Mouse (Mus musculus): Measurements from ENCODE around the gene Nmrk2. TPM values are rescaled to one million over a fixed set of nuclear protein-coding genes. Genes with fewer than 3 reads are reported as not detected.

The Nmrk2 gene
- polyA plus RNA-seq, 1 experiment from 2014 or later, result not detected

DNA sequence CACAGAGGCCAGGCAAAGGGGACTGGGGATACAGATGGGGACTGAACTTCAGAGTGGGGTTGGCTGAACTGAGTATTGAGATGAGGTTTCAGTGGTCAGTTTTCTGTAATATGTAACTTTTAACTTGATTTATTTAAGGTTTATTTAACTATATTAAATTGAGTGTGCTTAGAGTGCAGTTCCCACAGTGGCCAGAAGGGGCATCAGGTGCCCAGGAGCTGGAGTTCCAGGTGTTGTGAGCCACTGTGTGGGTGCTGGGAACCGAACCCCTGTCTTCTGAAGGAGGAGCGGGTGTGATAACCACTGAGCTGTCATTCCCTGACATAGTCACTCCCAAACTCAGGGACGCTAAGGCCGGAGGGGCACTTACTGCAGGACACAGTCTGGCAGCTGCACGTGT is 8.3 kb upstream of the Nmrk2 start:
- Histone ChIP-seq H3K27ac (replicated peaks) (no peak overlapping the region), H3K9ac (replicated peaks) (no peak overlapping the region), H3K4me2 (replicated peaks) (no peak overlapping the region), H3K27me3 (no peaks in the 10 kb centered on the region), H3K36me3 (peaks cover 81% of the 10 kb centered on the region), H3K9me3 (0 out of 2 replicates have a peak, but pooled peaks cover 5% of the 10 kb centered on the region), H3K4me3 (no peak overlapping the region; the same call in 1 of the 2 replicates), H3K4me1 (no peaks in the 10 kb centered on the region)
- 92% methylated on average over 5 of the region's 5 CpGs for WGBS
- no peak for ATAC-seq (ENCODE audit: low FRiP score, low read depth)

DNA sequence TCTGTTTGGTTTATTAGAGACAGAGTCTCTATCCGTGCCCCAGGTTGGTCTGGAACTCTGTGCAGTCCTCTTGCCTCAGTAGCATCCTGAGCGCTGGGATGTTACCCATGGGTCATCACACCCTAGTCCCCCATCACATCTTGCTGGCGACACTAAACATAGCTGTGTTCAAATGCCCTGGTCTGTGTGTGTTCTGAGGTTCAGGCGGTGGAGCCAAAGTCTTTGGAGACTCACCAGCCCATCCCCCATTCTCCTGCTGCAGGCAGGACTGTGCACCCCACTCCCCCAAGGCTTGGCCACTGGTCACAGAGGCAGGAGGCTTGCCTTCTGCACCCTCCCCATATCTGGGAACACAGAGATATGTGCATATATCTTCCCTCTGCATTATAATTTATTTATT is 2.3 kb upstream of the Nmrk2 start:
- H3K36me3 ChIP-seq, result peaks cover 22% of the 10 kb centered on the region
- H3K27me3 ChIP-seq, result peaks cover 16% of the 10 kb centered on the region; the same call in 1 of the 2 replicates
- 76% methylated on average over 4 of the region's 4 CpGs for WGBS
- H3K9me3 ChIP-seq, result no peaks in the 10 kb centered on the region
- H3K27ac ChIP-seq (replicated peaks), result no peak overlapping the region
- no peak overlapping the region for H3K4me2 ChIP-seq (replicated peaks)
- no peak overlapping the region; the same call in 1 of the 2 replicates for H3K9ac ChIP-seq (replicated peaks)
- H3K4me1 ChIP-seq, result no peaks in the 10 kb centered on the region
- no peak for ATAC-seq (ENCODE audit: low FRiP score, low read depth)
- H3K4me3 ChIP-seq, result no peak overlapping the region

DNA sequence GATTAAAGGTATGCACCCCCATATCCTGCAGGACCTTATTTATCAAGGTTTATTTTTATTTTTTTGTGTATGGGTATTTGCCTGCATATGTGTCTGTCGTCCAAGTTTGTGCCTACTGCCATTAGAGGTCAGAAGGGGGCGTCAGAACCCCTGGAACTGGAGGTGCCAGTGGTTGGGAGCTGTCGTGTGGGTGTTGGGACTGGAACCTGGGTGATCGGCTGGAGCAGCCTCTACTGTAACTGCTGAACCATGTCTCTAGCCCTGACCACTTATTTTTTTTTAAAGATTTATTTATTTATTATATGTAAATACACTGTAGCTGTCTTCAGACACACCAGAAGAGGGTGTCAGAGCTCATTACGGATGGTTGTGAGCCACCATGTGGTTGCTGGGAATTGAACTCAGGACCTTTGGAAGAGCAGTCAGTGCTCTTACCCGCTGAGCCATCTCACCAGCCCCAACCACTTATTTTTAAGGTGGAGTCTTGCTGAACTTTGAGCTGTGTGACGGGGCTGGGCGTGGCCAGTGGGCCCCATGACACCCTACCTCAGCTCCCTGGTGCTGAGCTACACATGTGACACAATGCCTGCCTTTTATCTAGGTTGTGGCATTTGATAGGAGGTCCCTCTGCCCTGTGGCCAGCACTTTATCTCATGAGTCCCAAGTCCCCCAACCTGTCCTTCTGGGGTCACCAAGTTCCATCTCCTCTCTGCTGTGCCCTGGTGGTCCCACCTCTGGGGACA is 1.3 kb upstream of the Nmrk2 start:
- H3K36me3 ChIP-seq, result peaks cover 14% of the 10 kb centered on the region
- no peaks in the 10 kb centered on the region for H3K4me1 ChIP-seq
- no peak overlapping the region for H3K27ac ChIP-seq (replicated peaks)
- H3K9ac ChIP-seq (replicated peaks), result no peak overlapping the region
- H3K27me3 ChIP-seq, result peaks cover 22% of the 10 kb centered on the region
- ATAC-seq (ENCODE audit: low FRiP score, low read depth), result no peak
- no peaks in the 10 kb centered on the region for H3K9me3 ChIP-seq
- H3K4me2 ChIP-seq (replicated peaks), result no peak overlapping the region
- H3K4me3 ChIP-seq, result no peak overlapping the region
- WGBS, result 70% methylated on average over 8 of the region's 8 CpGs

DNA sequence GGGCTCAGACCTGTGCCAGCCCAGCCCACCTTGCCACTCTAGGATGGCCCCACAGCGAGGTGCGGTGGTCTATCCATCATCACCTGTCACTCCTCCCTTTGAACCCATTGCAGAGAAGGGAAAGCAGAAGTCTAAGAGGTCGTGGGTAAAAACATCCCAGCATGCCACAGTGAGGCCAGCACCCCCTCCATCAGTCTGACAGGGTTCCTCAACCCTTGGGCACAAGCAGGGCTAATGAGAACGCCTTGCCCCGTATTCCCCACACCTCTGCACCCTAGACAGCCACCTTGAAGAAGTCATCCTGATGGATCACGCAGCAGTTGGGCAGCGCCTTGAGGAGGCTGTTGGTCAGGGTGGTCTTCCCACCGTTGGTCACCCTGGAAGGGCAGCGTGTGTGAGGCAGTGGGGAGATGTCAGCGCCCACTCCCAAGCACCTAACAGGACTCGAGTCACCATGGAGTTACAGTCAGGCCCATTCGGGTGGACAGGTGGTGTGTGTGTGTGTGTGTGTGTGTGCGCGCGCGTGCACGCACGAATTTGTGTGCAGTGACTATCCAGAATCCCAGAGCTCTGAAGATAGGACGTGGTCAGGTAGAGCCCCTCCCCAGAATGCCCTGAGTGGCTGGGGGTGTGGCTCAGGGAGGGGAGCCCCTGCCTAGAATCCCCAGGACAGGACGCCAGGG is 1.1 kb downstream of the Nmrk2 start:
- Histone ChIP-seq H3K9ac (replicated peaks) (no peak overlapping the region), H3K36me3 (no peaks in the 10 kb centered on the region), H3K9me3 (no peaks in the 10 kb centered on the region), H3K27ac (replicated peaks) (no peak overlapping the region), H3K4me1 (no peaks in the 10 kb centered on the region), H3K4me3 (no peak overlapping the region), H3K4me2 (replicated peaks) (no peak overlapping the region), H3K27me3 (peaks cover 42% of the 10 kb centered on the region)
- ATAC-seq (ENCODE audit: low FRiP score, low read depth), result no peak
- 82% methylated on average over 20 of the region's 20 CpGs for WGBS

DNA sequence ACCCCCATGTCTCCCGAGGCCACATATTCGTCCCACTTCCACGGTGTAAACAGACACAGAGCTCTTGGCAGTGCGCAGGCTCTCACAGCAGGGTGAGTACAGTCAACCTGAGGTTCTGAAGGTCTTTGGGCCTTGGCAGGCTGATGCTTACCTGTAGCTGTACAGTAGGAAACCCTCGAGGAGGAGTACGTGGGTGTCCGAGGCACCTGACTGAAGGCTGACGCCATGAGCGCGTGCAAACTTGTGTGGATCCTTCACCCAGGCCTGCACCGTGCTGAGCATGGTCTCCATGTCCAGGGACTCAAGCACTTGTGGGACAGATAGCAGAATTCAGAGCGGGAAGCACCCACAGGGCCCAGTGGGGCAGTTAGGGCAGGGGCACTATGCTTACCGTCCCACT is 1.7 kb downstream of the Nmrk2 start:
- H3K27ac ChIP-seq (replicated peaks), result no peak overlapping the region
- ATAC-seq (ENCODE audit: low FRiP score, low read depth), result no peak
- H3K9ac ChIP-seq (replicated peaks), result no peak overlapping the region
- 88% methylated on average over 13 of the region's 13 CpGs for WGBS
- H3K4me1 ChIP-seq, result no peaks in the 10 kb centered on the region
- no peaks in the 10 kb centered on the region for H3K9me3 ChIP-seq
- H3K4me3 ChIP-seq, result no peak overlapping the region
- H3K36me3 ChIP-seq, result no peaks in the 10 kb centered on the region
- peaks cover 48% of the 10 kb centered on the region for H3K27me3 ChIP-seq
- no peak overlapping the region for H3K4me2 ChIP-seq (replicated peaks)

DNA sequence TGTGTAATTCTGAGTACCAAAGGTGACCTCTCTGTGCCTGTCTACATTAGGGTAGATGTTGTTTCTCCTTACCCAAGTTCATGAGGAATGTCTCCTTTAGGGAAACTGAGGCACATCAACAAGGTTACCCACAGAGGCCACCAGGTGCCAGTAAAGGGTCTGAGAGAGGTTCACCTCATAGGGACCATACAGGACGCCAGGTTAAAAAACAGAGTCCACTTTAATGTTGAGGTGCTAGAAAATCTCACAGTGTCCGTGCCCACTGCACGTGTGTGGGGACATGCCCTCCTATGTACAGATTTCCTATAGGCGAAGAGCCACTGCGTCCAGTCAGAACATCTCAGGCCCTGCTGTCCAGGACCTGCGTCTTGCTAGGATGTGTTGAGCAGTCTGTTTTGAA is 2.9 kb downstream of the Nmrk2 start:
- Histone ChIP-seq H3K27ac (replicated peaks) (no peak overlapping the region), H3K4me1 (peaks cover 7% of the 10 kb centered on the region; the same call in 1 of the 2 replicates), H3K9me3 (no peaks in the 10 kb centered on the region), H3K9ac (replicated peaks) (no peak overlapping the region), H3K4me3 (no peak overlapping the region), H3K36me3 (no peaks in the 10 kb centered on the region), H3K4me2 (replicated peaks) (no peak overlapping the region), H3K27me3 (peaks cover 60% of the 10 kb centered on the region)
- 85% methylated on average over 6 of the region's 6 CpGs for WGBS
- no peak for ATAC-seq (ENCODE audit: low FRiP score, low read depth)

DNA sequence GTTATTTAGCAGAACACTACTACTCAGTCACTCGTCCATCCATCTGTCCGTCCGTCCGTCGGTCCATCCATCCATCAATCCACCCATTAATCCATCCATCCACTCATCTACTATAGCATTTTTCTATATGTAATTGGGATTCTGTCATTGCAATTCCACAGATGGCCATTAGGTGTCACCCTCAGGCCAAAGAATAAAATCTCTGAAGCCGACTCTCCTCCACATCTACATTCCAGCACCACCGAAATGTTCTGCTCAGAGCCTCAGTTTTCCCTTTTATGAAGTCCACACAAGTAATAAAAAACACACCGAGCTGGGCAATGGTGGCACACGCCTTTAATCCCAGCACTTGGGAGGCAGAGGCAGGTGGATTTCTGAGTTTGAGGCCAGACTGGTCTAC is 3.6 kb downstream of the Nmrk2 start:
- Histone ChIP-seq H3K9ac (replicated peaks) (no peak overlapping the region), H3K36me3 (no peaks in the 10 kb centered on the region), H3K4me1 (peaks cover 11% of the 10 kb centered on the region), H3K9me3 (no peaks in the 10 kb centered on the region), H3K4me3 (no peak overlapping the region), H3K27me3 (peaks cover 63% of the 10 kb centered on the region), H3K4me2 (replicated peaks) (no peak overlapping the region), H3K27ac (replicated peaks) (no peak overlapping the region)
- ATAC-seq (ENCODE audit: low FRiP score, low read depth), result no peak
- 5% methylated on average over 9 of the region's 9 CpGs for WGBS

DNA sequence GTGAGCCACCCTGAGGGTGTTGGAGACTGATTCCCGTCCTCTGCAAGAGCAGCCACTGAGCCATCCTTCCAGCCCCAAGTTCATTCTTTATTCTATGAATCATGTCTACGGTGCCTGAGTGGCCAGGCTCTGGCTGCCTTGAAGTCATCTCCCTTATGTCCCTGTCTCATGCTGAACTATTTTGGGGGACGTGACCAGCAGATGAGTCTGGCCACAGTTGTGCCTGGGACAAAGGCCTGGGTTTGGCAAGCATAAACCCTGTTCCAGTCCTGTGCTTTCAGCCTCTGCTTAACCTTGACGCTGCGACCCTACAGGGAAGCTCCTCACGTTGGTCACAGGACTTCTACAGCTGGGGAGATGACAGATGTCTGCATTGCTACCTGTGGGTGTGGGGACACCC is 4.5 kb downstream of the Nmrk2 start:
- H3K4me1 ChIP-seq, result peaks cover 19% of the 10 kb centered on the region
- H3K36me3 ChIP-seq, result no peaks in the 10 kb centered on the region
- WGBS, result 60% methylated on average over 6 of the region's 6 CpGs
- H3K27me3 ChIP-seq, result peaks cover 63% of the 10 kb centered on the region
- no peak overlapping the region for H3K4me2 ChIP-seq (replicated peaks)
- no peaks in the 10 kb centered on the region for H3K9me3 ChIP-seq
- no peak overlapping the region for H3K4me3 ChIP-seq
- ATAC-seq (ENCODE audit: low FRiP score, low read depth), result no peak
- no peak overlapping the region for H3K9ac ChIP-seq (replicated peaks)
- H3K27ac ChIP-seq (replicated peaks), result no peak overlapping the region

DNA sequence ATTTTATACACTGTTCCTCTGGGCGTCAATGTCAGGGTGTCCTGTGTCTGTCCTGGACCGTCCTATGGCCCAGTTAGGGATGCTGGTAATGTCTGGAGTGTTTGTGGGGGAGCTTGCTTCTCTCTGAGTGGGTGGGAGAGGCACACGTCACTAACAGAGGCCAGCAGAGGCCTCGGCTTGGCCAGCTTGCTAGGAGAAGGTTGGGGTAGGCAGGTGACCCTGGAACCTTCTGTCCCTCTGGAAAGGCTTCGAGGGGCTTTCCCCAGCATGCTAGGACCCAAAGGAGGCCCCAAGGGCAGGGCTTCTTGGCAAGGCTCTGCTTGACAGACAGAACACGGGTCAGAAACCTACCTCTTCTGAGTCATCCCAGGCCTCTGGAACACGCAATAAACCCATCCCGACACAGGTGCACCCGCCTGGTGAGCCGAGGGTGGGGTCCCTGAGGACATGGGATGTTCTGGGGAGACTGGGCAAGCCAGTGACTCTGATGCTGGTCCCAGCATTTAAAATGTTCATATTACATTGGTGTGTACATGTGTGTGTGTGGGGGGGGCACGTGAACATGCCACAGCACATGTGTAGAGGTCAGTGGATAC is 5.3 kb downstream of the Nmrk2 start:
- Histone ChIP-seq H3K36me3 (no peaks in the 10 kb centered on the region), H3K9ac (replicated peaks) (no peak overlapping the region; the same call in 1 of the 2 replicates), H3K4me1 (peaks cover 26% of the 10 kb centered on the region), H3K27ac (replicated peaks) (no peak overlapping the region), H3K4me3 (no peak overlapping the region), H3K4me2 (replicated peaks) (no peak overlapping the region), H3K9me3 (no peaks in the 10 kb centered on the region), H3K27me3 (peaks cover 63% of the 10 kb centered on the region)
- ATAC-seq (ENCODE audit: low FRiP score, low read depth), result no peak
- WGBS, result 71% methylated on average over 11 of the region's 11 CpGs

DNA sequence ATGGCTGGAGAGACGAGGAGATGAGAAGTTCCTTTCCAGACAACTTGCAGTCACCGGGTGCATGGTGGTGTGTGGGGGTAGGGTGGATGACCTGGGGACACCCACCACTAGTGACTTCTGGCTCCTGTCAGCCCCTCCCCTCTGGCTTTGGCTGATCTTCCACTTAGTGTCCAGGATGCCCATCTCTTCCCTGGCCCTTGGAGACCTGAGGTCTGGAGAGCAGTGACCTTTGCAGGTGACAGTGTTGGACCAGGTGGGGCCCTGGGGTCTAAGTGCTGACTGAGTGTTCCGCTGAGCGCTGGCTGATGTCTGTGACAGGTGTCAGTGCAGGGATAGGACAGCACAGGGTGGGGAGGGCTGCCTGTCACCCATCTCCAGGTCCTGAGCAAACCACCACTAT is 6.6 kb downstream of the Nmrk2 start:
- 71% methylated on average over 4 of the region's 4 CpGs for WGBS

DNA sequence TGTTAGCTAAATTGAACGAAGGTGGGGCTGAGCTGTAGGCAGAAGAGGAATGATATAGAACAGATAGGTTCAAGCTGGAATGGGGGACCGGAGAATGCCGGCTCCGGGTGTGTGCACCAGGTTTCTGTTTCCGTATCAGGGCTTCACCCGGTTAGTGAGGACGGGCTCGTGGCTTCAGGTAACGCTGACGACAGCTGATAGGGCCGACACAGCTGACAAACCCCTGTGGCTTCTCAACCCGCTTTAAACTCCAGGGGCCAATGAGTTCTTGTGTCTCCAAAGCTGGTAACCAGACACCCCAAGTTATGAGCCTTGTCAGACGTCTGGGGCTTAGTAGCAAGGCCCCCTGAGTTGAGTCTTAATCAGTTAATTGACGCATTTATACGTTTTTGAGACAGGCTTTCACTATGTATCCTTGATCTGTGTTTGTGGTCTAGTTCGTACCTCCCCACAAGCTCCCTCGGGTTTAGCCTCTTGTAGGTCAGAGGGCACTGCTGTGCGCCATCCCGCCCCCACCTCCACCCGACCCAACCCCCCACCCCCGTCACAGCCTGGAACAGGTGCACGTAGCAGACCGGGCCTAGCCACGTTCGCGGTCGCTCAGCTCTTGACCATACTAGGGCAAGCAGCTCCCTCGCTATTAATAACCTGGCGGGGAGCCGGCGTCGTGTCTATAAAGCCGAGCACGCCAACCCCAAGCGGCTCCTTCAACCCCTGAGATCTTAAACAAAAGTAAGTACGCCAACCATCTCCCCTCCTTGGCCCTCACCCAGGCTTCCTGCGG is 7.7 kb downstream of the Nmrk2 start:
- Histone ChIP-seq H3K4me2 (replicated peaks) (peak overlapping the region; percentile 13; the same call in 1 of the 2 replicates), H3K27ac (replicated peaks) (no peak overlapping the region), H3K9me3 (no peaks in the 10 kb centered on the region), H3K9ac (replicated peaks) (peak overlapping the region; percentile 15; the same call in 1 of the 2 replicates), H3K27me3 (peaks cover 48% of the 10 kb centered on the region), H3K4me1 (peaks cover 26% of the 10 kb centered on the region), H3K4me3 (no peak overlapping the region), H3K36me3 (peaks cover 18% of the 10 kb centered on the region)
- no peak for ATAC-seq (ENCODE audit: low FRiP score, low read depth)
- 16% methylated on average over 37 of the region's 37 CpGs for WGBS

More for the DNA sequence above, 6.6 kb downstream of the Nmrk2 start:
- Histone ChIP-seq H3K4me2 (replicated peaks) (no peak overlapping the region), H3K27me3 (peaks cover 57% of the 10 kb centered on the region), H3K4me1 (peaks cover 26% of the 10 kb centered on the region), H3K9me3 (no peaks in the 10 kb centered on the region), H3K36me3 (peaks cover 11% of the 10 kb centered on the region), H3K4me3 (no peak overlapping the region), H3K9ac (replicated peaks) (no peak overlapping the region), H3K27ac (replicated peaks) (no peak overlapping the region)
- ATAC-seq (ENCODE audit: low FRiP score, low read depth), result no peak
